ENCODE assay signal across 14 mouse cellular contexts in the genomic region with DNA sequence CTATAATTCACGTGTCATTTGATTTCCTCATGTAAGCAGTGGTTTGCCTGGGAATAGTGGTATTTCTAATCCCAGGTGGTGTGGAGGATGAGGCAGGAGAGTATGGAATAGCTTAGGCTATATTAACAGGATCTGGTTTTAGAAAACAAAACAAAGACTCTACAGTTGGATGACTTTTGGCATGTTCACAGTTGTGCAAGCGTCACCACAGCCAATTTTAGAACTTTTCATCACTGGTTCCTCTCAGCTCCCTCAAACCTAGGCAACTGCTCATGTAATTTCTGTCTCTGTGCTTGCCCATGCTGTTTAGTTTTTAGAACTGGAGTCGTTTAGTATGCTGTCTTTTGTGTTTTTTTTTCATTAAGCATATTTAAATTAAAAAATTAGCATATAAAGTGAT. TPM values are rescaled to one million over a fixed set of nuclear protein-coding genes. Genes with fewer than 3 reads are reported as not detected.
DNase-seq lines count a peak whose midpoint lies in the region; TF ChIP-seq lines count a peak whose summit lies in the region.
"Had no signal": no experiment of that assay in that cellular context is flagged by ENCODE, and none has a peak within 500 bp of the region (broad histone marks: within the 10 kb centered on the region; RNA-seq: fewer than 3 reads in every experiment).

No protein-coding gene starts in this region.

- H3K36me3 ChIP-seq in kidney, adult 2 months (ENCODE audit: control insufficient read depth, insufficient read depth, low read length) = no peaks in the 10 kb centered on the region
- H3K36me3 ChIP-seq: embryonic facial prominence, embryonic 15.5 days; hindbrain, embryonic 13.5 days; limb, embryonic 13.5 days; stomach, embryonic 15.5 days had no signal

- no peaks in the 10 kb centered on the region for H3K27me3 ChIP-seq in kidney, adult 2 months (replicated peaks; ENCODE audit: control insufficient read depth, insufficient read depth, low read length)
- H3K27me3 ChIP-seq: embryonic facial prominence, embryonic 15.5 days; hindbrain, embryonic 13.5 days; limb, embryonic 13.5 days; stomach, embryonic 15.5 days had no signal

- DNase-seq in kidney, adult 2 months = peak; percentile 40
- no peak for DNase-seq in kidney, postnatal 25 days
- DNase-seq in right cerebral cortex, adult 18-20 months = peak; percentile 48
- no peak for DNase-seq in right cerebral cortex, postnatal 4 days
- DNase-seq in naive thymus-derived CD4-positive, alpha-beta T cell, adult 2 months (ENCODE audit: low read depth) = peak; percentile 30
- no peak for DNase-seq in adrenal gland, postnatal 10 days
- DNase-seq in adrenal gland, adult 8-10 months = no peak
- DNase-seq: cerebellum, postnatal 36 days; kidney, adult 11 months had no signal

- H3K27ac ChIP-seq in kidney, adult 2 months (ENCODE audit: insufficient read depth, low read depth, low read length) = no peak overlapping the region
- peak overlapping the region; percentile 93 for H3K27ac ChIP-seq in bone marrow macrophage, adult 2 months (ENCODE audit: insufficient read depth, low read depth, low read length)
- H3K27ac ChIP-seq: embryonic facial prominence, embryonic 15.5 days; hindbrain, embryonic 13.5 days; limb, embryonic 13.5 days; stomach, embryonic 15.5 days had no signal

- TF ChIP-seq POLR2A in kidney, adult 2 months (IDR thresholded peaks at IDR 0.05; ENCODE audit: low read depth, low read length) = no peak
- TF ChIP-seq POLR2A in bone marrow macrophage, adult 2 months (IDR thresholded peaks at IDR 0.05; ENCODE audit: borderline replicate concordance, low read depth, low read length) = no peak

- H3K4me3 ChIP-seq in kidney, adult 2 months (ENCODE audit: insufficient read depth, low read depth, low read length) = no peak overlapping the region
- H3K4me3 ChIP-seq in bone marrow macrophage, adult 2 months (ENCODE audit: insufficient read depth, low read length) = no peak overlapping the region
- H3K4me3 ChIP-seq: embryonic facial prominence, embryonic 15.5 days; hindbrain, embryonic 13.5 days; limb, embryonic 13.5 days; stomach, embryonic 15.5 days had no signal

- 51% methylated on average over 3 of the region's 3 CpGs for WGBS in kidney, adult 2 months

- no peak for TF ChIP-seq CTCF in kidney, adult 2 months (conservative IDR thresholded peaks at IDR 0.05; ENCODE audit: insufficient read depth, insufficient read length, low read depth, low read length)
- no peak for TF ChIP-seq CTCF in bone marrow macrophage, adult 2 months (IDR thresholded peaks at IDR 0.05; ENCODE audit: low read depth, low read length)

- H3K4me1 ChIP-seq in kidney, adult 2 months (ENCODE audit: control insufficient read depth, insufficient read depth, low read length) = peaks cover 27% of the 10 kb centered on the region
- H3K4me1 ChIP-seq in bone marrow macrophage, adult 2 months (ENCODE audit: control insufficient read depth, insufficient read depth, low read length) = peaks cover 53% of the 10 kb centered on the region

RNA-seq across cellular contexts. Expression of a gene that starts 3.7 kb away (rescaled TPM):
- polyA plus RNA-seq in kidney, adult 2 months (2012; rRNA removed) = 31.4 and 32.1 TPM in 2 replicates
- polyA plus RNA-seq in bone marrow macrophage, adult 2 months (2012; ENCODE audit: insufficient read depth, insufficient read length, missing spikeins) = 91.0 and 100 TPM in 2 replicates
- total RNA-seq in adrenal gland, postnatal 10 days (2021) = 100 to 1,000 TPM; 107 to 118 TPM
- 10 to 100 TPM; 38.9 to 56.4 (median 54.5) TPM for total RNA-seq in adrenal gland, adult 8-10 months (2022)

RNA-seq across cellular contexts. Expression of a gene that starts 53.3 kb away (rescaled TPM):
- 0.16 and 0.34 TPM in 2 replicates for polyA plus RNA-seq in kidney, adult 2 months (2012; rRNA removed)
- polyA plus RNA-seq in bone marrow macrophage, adult 2 months (2012; ENCODE audit: insufficient read depth, insufficient read length, missing spikeins) = 0.93 and 1.2 TPM in 2 replicates
- total RNA-seq in adrenal gland, postnatal 10 days (2021) = 1 to 10 TPM; 1.5 to 2.0 TPM
- 1 to 10 TPM; 2.6 to 4.7 (median 2.9) TPM for total RNA-seq in adrenal gland, adult 8-10 months (2022)

Comparison
In these comparisons a context has a peak if more than half of its experiments do, and no peak if none do; other contexts are left out.
1. DNase-seq: peak in kidney, adult 2 months (single experiment), right cerebral cortex, adult 18-20 months (single experiment) and naive thymus-derived CD4-positive, alpha-beta T cell, adult 2 months (single experiment); none in kidney, postnatal 25 days (0 of 2), right cerebral cortex, postnatal 4 days (single experiment), adrenal gland, postnatal 10 days (single experiment) and adrenal gland, adult 8-10 months (single experiment).